Mouse (Mus musculus) cortical plate, adult 2 months (tissue): ENCODE results near the gene Spink4. TPM values are rescaled to one million over a fixed set of nuclear protein-coding genes. Genes with fewer than 3 reads are reported as not detected.

ENCODE experiments used
- H3K27ac ChIP-seq: fragments of 200-500 bp; 2 replicates; pipeline ENCODE4 v1.5.1; 2012; ENCODE audit warnings: low read length, control low read depth, inconsistent platforms; ENCODE audit not compliant: insufficient read depth
- H3K4me1 ChIP-seq: fragments of 200-500 bp; 2 replicates; pipeline ENCODE4 v1.6.1; 2011; ENCODE audit warnings: low read length; ENCODE audit not compliant: control insufficient read depth, insufficient read depth
- H3K4me3 ChIP-seq: fragments of 200-500 bp; 2 replicates; pipeline ENCODE4 v1.5.1; 2011; ENCODE audit warnings: mild to moderate bottlenecking, low read length, control low read depth; ENCODE audit not compliant: insufficient read depth
- CTCF ChIP-seq: fragments of 200-500 bp; IDR thresholded peaks from 2 replicates; pipeline ENCODE4 v1.5.1; 2011; ENCODE audit warnings: mild to moderate bottlenecking, control low read depth, low read length; ENCODE audit not compliant: insufficient read depth; ENCODE audit errors: extremely low read depth
- POLR2A ChIP-seq: fragments of 200-500 bp; IDR thresholded peaks from 2 replicates; pipeline ENCODE4 v1.6.1; 2011; ENCODE audit warnings: mild to moderate bottlenecking, low read length, control low read depth; ENCODE audit not compliant: insufficient read depth; ENCODE audit errors: extremely low read depth
- polyA plus RNA-seq: library from polyadenylated mRNA; depleted of rRNA; stranded (reverse); fragments of >200 nt; gene quantifications from 2 replicates; pipeline ENCODE4 v1.2.3, GENCODE M21; 2012

The Spink4 gene
- polyA plus RNA-seq, 1 experiment, result 0.73 TPM

GRCm38 (mm10) chr4:40899264-40899663 is 20.6 kb upstream of the Spink4 start:
- Histone ChIP-seq H3K27ac (no peak overlapping the region), H3K4me3 (no peak overlapping the region), H3K4me1 (no peaks in the 10 kb centered on the region)
- no peak for TF ChIP-seq CTCF
- TF ChIP-seq POLR2A, result no peak

GRCm38 (mm10) chr4:40900071-40900470 is 19.8 kb upstream of the Spink4 start:
- no peaks in the 10 kb centered on the region for H3K4me1 ChIP-seq
- TF ChIP-seq POLR2A (no peak), CTCF (no peak)
- no peak overlapping the region for H3K4me3 ChIP-seq
- H3K27ac ChIP-seq, result no peak overlapping the region

- Histone ChIP-seq H3K27ac (no peak overlapping the region), H3K4me1 (no peaks in the 10 kb centered on the region), H3K4me3 (no peak overlapping the region)
- TF ChIP-seq POLR2A (no peak), CTCF (no peak)
Measured at GRCm38 (mm10) chr4:40900612-40901011, 19.2 kb upstream of the Spink4 start.

- TF ChIP-seq CTCF, result peak; percentile 22; the same call in 1 of the 2 replicates
- no peak for TF ChIP-seq POLR2A
- no peak overlapping the region for H3K4me3 ChIP-seq
- H3K27ac ChIP-seq, result no peak overlapping the region
- no peaks in the 10 kb centered on the region for H3K4me1 ChIP-seq
Measured at GRCm38 (mm10) chr4:40906298-40906697, 13.6 kb upstream of the Spink4 start.

GRCm38 (mm10) chr4:40908261-40908969 is 11.4 kb upstream of the Spink4 start:
- Histone ChIP-seq H3K27ac (no peak overlapping the region), H3K4me3 (no peak overlapping the region), H3K4me1 (no peaks in the 10 kb centered on the region)
- TF ChIP-seq CTCF (no peak), POLR2A (no peak)

- Histone ChIP-seq H3K4me1 (no peaks in the 10 kb centered on the region), H3K4me3 (no peak overlapping the region), H3K27ac (no peak overlapping the region)
- no peak for TF ChIP-seq POLR2A
- TF ChIP-seq CTCF, result no peak
Measured at GRCm38 (mm10) chr4:40914287-40914867, 5.5 kb upstream of the Spink4 start.

GRCm38 (mm10) chr4:40915947-40916346 is 3.9 kb upstream of the Spink4 start:
- Histone ChIP-seq H3K4me1 (peaks cover 2% of the 10 kb centered on the region; the same call in 1 of the 2 replicates), H3K27ac (no peak overlapping the region), H3K4me3 (no peak overlapping the region)
- TF ChIP-seq POLR2A (no peak), CTCF (no peak)

- TF ChIP-seq CTCF, result no peak
- no peak for TF ChIP-seq POLR2A
- Histone ChIP-seq H3K27ac (no peak overlapping the region), H3K4me1 (peaks cover 4% of the 10 kb centered on the region), H3K4me3 (no peak overlapping the region)
Measured at GRCm38 (mm10) chr4:40916592-40917155, 3.2 kb upstream of the Spink4 start.

- Histone ChIP-seq H3K4me3 (no peak overlapping the region), H3K27ac (no peak overlapping the region; the same call in 1 of the 2 replicates), H3K4me1 (peaks cover 4% of the 10 kb centered on the region)
- TF ChIP-seq POLR2A (no peak), CTCF (no peak)
Measured at GRCm38 (mm10) chr4:40920576-40920975, 724 bp downstream of the Spink4 start.

GRCm38 (mm10) chr4:40921288-40921687 is 1.4 kb downstream of the Spink4 start:
- Histone ChIP-seq H3K4me1 (peaks cover 4% of the 10 kb centered on the region), H3K4me3 (no peak overlapping the region), H3K27ac (no peak overlapping the region)
- TF ChIP-seq CTCF (no peak), POLR2A (no peak)
